Mouse (Mus musculus) layer of hippocampus, adult 18-20 months (tissue): Measurements from ENCODE around the gene Snx15. TPM values are rescaled to one million over a fixed set of nuclear protein-coding genes. Genes with fewer than 3 reads are reported as not detected.

ENCODE experiments used
- DNase-seq, 2 experiments: peaks; one replicate each; pipeline ENCODE4 v3.0.0; 2022; ENCODE audit warnings: low spot score in 2 of 2
- total RNA-seq, 2 experiments: library from RNA; stranded (reverse); gene quantifications; 2 replicates each; pipeline ENCODE4 v1.2.3; 2021

Snx15 gene
- total RNA-seq, 2 experiments from 2014 or later = 37.6 to 45.1 TPM

DNA sequence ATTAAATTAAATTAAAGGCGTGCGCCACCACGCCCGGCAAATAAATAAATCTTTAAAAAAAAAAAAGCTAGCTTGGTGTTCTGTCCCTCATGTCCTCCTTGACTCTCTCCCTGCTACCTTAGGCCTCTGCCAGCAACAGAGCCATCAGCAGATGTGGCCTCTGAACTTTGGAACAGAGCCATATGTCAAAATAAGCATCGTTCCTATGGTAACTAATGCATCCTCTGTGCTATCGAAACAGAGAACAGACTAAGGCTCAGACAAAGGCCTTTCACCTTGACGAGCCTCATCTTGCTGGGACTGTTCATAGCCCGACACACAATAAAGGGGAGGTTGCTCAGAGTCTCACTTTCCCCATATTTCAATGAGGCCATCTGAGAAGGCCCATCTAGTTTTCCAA, 4.8 kb downstream of the Snx15 start:
- DNase-seq = no peak

DNA sequence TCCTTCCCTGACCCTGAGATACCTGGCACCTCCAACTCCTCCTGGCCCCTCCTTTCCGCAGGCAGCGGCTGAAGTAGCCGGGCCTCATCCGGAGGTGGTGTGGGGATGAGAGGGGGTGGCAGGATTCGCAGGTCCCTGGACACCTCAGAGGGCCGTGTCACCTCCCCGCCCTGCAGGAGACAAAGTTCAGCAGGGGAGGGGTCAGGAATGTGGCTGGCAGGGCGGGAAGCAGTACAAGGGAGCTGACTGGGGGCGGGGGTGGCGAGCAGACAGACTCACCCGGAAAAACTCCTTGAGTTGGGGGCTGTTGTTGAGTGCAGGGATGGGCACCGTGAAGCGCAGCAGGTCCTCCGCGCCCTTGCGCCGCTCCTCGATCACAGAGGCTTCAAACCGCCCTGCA, 6.3 kb downstream of the Snx15 start:
- no peak for DNase-seq

DNA sequence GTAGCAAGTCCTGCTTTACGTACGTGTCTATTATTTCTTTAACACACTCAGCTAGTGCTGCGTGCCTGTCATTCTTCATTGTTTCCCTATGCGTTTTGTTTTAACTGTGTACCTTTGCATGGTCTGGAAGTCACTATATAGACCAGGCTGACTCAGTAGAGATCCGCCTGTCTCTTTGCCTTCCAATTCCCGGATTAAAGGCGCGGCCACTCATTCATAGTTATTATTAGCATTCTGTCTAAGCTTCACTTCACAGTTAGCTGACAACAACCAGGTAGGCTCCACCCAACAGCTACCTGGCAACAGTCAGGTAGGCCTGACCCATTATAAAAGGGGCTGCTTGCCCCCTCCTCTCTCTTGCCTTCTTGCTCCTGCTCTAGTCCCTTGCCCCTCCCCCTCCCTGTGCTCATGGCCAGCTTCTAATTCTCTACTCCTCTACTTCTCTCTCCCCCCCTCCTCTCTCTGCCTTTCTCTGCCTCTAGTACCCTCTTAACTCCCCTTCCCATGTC, 9.4 kb downstream of the Snx15 start:
- no peak for DNase-seq

DNA sequence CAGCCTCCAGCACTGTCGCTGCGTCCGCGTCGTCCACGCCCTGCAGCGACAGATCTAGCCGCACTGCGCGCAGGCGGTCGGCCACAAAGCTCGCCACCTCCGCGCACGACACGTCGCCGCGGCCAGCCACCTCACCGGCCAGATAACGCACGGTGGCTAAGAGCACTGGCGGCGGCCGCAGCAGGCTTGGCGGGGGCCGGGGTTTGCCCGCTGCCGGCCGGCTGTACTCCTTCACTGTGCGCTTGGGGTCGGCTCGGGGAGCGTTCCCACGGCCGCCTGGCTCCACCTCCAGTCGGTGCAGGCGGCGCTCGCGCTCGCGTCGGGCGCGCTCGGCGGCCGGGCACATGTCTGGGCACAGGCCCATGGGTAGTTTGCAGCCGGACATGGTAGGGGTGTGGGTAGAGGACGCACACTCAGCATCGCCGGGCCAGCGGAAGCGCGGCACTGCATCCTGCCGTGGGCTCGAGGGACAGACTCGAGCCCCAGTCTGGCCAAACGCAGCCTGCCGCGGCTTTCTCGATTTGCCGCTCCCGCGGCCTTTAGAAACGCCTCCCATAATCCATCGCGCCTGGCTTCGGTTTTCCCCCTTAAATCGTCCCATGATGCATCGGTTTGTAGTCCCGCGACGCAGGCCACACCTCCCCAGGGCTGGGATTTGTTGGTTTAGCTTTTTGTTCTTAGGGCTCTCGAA, 10.0 kb downstream of the Snx15 start, which contains the start of gene Sac3d1:
Sac3d1 (minus strand) TSS at position 665 of the 691 bp plus-strand sequence.
- peak; percentile 88 to 94 for DNase-seq

DNA sequence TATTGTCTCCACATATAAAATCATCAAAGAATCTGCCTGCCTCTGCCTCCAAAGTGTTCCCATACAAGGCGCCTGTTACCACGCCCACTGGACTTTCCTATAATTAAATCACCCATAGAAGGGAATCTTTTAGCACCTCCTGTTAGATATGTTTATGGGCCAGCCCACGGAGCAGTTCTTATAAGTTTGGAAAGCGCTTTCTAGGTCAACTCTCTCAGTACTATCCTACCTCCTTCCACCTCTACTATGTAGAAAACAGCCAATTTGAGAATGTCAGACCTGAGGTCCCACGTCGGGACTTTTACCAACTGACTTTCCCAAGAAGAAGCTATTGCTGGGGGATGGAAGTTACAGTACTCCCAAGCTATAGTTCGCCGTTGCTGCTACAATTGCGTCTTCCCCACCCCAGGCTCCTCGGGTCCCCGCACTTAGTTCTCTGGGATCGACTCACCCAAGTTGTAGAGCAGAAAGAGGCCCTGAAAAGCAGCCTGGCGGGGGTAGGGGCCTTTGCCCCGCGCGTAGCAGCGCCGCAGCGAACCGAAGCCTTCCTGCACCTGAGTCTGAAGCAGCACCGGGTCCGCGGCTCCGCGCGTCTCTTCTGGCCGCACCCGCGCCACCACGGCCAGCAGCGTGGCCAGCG, 10.6 kb downstream of the Snx15 start:
- no peak for DNase-seq

DNA sequence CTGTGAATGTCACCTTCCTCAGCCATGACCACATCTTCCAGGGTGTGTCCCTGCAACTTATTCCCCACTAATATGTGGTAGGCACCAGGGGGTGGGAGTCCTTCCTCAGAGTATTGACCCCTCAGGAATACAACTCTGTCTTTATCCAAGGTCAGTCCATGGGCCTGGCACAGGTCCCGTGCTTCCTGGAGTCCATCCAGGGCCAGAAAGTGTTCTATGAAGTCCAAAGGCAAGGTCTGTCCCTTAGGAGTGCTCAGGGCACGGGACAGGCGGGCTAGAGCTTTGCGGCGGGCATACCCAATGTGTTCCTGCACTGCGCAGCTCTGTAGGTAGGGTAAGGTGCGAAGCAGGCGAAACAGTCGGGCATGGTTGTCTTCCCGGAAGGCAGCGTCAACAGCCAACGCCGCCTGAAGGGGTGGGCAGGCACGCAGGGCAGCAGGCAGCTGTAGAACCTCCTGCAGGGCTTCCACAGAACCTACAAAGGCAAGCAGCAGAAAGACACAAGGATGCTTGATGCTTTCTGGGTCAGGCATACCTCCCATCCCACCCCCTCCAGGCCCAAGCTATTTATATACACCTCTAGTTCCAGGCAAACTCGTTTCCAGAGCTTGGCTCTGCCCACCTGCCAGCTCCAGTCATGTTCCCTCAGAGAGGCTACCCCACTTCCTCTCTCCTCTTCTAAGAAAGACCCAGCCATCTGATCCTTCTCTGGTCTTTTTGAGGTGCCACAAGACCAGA, 11.8 kb downstream of the Snx15 start:
- DNase-seq = no peak

DNA sequence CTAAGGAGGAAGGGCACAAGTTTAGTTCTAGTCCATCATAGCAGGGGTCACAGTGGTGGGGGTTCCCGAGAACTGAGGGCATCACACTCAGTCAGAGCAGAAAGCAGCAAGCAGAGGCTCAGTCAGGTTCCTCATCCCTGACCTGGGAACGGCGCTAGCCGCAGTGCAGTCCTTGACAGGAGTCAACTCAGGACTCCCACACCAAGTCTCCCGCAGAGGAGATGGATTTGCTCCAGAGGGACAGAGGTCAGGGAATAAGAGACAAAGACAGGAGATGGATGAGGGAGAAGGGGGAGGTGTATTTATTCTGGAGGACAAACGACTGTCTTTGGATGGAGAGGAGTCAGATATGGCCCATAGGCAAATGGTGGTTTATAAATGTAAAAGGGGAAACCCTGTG, 15.0 kb downstream of the Snx15 start:
- no peak for DNase-seq

DNA sequence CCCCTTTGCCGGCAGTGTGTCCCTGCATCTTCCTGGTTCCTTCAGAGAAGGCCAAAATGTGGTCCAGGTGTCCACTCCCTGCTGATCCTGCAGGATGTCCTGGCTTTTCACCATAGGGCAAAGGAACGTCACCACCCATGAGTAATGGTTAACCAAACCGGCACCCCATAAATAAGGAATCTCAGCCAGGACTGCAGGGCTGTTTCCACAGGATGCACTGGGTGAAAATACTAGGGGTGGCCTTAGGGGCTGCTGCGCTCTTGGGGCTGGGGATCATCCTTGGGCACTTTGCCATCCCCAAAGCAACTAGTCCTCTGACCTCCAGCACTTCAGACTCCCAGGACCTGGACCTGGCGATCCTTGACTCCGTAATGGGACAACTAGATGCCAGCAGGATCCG, 22.5 kb downstream of the Snx15 start, which contains the start of gene Naaladl1:
Naaladl1 (plus strand) TSS at position 197 of the 400 bp plus-strand sequence.
- no peak for DNase-seq

DNA sequence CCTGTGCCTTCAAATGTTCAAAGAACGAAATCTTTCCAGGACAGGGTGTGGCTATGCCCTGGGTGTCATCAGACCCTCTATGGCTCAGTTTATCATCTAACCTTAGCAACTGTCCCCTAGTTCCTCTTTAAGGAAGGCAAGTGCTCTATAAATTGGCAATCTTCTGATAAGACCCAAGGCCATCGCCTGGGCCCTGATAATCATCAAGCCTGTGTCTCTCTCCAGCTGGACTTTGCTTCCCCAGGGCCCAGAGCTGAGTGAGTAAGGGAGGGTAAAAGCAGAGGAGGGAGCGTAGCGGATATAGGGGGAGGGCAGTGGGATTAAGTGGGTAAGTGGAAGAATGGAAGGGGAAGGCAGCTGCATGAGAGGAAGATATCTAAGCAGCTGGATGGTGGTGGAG, 23.6 kb downstream of the Snx15 start:
- DNase-seq = no peak

DNA sequence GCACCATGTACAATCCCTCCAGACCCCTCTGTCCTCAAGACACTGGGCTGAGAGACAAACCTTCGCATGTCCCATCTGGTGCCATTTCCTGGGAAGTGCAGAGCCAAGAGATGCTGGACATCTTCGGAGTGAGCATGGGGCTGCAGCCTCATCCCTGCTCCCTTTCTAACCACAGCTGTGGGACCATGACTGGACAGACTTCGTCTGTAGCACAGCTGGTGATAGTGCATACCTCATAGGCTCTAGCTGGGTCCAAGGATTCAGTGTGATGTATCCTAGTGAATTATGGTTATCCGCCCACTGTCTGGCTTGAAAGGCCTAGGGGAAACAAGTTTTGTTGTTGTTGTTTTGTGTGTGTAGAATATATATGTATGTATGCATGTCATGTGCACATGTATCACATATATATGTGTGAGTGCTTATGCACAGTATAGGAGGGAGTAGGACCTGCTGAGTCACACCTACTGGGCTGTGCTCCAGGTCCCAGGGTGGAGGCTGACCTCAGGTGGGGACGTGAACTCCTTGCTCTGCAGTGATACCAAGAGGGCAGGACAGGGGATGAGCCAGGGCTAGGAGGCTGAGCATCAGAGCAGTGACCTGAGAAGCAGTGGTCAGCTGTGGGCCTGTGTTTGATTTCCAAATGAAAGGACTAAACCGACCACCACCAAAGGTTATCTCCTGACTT, 25.8 kb downstream of the Snx15 start:
- DNase-seq = no peak

DNA sequence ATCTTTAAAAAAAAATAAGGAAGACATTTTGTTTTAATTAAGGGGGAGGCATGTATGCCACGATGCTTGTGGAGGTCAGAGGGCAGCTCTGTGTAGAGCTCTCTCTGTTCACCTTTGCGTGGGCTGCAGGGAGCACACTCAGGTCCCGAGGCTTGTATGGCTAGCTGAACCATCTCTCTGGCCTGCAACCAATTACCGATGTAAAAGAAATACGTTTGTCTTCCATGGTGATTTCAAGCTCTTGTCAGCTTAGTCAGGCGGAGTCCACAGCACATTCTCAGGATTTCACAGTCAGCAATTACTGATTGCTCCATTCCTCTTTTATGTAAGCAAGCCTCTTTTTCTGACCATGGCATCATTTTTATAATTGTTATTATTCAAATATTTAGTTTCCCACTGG, 26.9 kb downstream of the Snx15 start:
- DNase-seq = no peak

DNA sequence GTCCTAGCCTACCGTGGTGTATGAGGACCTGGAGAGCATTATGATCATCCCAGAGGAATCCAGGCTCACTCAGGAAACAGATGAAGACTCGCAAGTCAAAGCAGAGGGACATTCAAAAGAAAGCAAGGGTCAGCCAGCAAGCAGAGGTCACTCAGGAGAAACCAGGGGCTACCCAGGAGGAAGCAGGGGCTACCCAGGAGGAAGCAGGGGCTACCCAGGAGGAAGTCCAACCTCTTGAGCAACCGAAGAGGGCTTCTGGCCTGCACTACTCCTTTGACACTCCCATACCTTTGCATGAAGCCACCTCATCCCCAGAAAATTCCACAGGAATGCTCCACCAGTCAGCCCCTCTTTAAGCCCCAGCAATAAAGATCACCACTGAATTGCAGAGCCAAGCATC, 30.3 kb downstream of the Snx15 start:
- DNase-seq = no peak

DNA sequence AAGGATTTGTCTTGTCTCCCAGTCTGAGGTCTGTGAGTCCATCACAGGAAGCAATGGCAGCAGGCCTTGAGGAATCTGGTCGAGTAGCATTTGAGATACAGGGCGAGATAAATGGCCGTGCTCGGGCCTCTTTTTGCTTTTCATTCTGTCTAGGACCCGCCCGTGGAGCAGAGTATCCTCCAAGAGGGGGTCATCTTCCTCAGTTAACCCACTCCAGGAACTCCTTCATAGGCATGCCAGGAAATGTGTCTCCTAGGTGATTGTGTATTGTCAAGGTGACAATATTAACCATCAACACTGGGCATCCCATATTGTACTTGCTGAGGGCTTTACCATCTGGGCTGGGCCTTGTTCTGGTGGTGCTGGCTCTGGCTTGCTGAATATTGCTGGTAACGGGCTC, 34.0 kb downstream of the Snx15 start, which contains the start of gene AC131692.1:
AC131692.1 (plus strand) TSS at position 301 of the 400 bp plus-strand sequence.
- DNase-seq = no peak

DNA sequence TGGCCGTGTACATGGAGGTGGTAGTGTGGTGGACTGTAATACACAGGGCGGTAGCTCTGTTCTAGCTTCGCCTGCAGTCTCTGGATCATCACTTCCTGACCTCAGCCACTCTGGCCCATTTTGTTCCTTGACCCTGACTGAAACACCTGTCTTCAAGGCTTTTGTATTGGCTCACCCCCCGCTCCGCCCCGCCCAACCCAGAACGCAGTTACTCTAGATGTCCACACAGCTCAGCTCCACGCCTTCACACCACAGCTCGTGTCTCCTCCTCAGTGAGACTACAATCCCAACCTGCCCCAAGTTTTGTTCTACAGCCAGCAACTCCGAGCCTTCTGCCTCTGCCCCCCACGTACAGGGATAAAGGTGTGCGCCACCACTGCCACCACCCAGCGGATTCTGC, 39.3 kb downstream of the Snx15 start:
- no peak for DNase-seq

DNA sequence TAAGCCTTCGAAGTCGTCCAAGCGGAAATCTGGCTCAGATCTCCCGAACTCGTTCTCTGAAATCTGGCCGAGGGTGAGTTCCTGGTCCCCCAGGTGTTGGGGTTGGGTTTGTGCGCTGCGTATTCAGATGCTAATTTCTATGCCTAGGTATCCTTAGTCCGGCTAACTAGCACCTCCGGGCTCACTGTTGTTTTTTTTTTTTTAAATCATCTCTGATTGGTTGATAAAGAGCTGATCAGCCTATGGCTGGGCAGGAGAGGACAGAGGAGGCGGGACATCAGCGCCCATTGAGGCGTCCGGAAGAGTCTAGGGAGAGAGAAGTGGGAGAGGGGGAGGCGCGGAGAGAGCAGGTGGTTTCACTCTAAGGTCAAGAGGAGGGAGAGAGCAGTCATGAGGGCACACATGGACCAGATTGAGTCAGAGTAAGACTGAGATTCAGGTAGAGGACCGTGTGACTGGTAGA, 42.7 kb downstream of the Snx15 start:
- DNase-seq = no peak

DNA sequence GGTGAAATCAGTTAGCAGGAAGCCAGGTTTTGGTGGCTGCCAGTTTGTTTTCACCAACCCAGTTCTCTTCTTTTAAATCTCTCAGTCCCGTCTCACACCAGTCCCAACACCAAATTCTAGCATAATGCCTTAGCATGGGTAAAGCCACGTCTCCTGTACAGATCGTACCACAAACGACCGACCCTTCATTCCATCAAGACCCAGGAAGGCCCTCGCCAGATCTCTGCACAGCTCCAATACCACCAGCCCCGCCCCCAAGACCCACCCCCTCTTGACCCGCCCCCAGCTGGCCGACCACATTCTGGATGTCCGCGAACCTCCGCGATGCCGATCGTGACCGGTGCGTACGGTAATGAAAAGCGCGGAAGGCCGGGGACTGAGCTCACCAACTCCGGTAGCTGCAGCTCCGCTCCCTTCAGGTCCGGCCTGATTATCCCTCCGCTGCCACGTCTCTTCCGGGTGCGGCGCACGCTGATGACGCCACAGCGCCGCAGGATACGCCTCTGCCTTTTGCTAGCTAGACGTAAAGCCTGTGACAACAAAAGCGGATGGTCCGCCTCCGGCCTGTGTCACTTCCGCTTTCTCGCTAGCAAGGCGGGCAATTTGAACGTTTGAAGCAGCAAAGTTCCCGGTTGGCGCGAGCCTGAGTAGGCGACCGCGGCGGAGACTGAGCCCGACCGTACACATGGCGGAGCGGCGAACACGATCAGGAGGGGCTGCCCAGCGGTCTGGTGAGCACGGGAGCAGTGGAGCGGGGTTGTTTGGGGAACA, 43.4 kb downstream of the Snx15 start, which contains the start of the genes Zfpl1 and Cdca5:
Zfpl1 (minus strand) TSS at position 479 of the 771 bp plus-strand sequence.
Cdca5 (plus strand) TSS at position 506 of the 771 bp plus-strand sequence.
- peak; percentile 95 to 97 for DNase-seq

DNA sequence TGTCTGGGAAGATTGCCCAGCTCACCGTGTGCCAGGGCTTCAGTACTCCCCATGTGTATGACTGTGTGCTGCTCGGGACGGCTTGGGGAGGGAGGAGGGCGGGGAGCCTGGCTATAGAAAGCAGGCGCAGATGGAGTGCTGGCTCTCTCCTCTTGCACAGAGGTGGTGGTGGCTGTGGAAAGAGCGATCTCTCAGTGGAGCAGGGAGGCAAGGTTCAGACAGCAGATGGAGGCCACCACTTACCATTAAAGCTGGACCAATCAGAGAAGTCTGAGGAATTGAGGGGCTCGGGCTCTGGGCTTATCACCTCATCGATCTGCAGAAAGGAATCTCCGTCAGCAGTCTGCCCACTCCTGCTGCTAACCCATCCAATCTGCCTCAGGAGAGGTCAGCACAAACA, 45.9 kb downstream of the Snx15 start, which contains the start of gene Gm28374:
Gm28374 (minus strand) TSS at position 101 of the 400 bp plus-strand sequence.
- no peak for DNase-seq

DNA sequence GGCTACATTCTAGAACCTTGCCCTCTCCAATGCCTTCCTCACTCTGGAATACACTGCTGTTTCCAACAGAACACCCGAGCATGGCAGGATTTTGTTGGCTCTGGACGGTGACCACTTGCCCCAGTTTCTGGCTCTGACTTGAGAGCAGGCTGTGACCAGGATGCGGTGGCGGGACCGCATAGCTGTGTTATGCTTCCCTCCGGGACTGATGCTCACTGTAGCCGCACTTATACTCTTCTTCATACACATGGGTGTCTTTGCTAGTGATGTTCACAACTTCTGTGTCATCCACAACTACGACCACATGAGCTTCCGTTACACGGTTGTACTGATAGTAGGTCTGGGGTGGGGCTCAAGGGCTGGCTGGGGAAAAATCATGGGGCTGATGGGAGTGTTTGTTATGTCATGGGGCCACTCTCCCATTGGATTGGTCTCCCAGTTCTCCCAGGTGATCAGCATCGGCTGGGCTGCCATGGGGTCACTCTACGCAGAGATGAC, 48.1 kb downstream of the Snx15 start, which contains the start of gene Tmem262:
Tmem262 (plus strand) TSS at position 51 of the 498 bp plus-strand sequence.
- DNase-seq = no peak

DNA sequence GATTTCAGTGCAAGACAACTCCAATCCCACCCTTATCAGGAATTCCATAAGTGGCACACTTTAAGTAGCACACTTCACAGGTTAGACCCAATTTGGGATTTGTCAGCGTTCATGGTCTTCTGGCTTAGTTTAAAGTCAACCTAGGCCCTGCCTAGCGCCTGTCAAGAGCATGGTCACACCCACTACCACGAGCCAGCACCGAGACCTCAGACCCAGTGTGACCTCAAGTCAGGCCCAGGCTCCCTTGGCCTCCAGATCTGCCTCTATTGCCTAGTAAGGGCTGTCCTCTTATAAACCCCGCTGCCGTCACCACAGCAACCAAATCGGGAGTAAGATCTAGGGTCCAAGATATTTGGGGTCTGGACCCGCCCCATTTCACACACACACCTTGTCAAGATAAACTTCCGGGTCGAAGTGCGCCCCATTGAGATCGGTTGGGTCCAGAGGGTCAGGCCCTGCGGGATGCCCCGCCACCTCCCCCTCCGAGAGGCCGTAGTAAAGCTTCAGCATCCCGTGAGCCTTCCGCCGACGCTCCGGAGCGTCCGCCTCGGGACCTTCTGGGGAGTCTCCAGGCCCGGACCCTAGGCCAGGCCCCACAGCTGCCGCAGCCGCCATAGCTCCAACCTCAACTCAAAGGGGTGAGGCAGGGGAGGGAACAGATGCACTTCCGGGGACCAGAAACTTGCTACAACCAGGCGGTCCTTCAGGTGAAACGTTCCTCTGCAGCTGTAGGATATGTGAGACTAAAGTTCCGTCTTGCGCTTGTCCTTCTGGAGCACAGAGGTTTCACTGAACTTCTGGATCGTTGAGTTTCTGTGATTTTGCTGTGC, 51.3 kb downstream of the Snx15 start, which contains the start of gene Vps51:
Vps51 (minus strand) TSS at position 668 of the 830 bp plus-strand sequence.
- DNase-seq = peak; percentile 81 to 92
